Mouse (Mus musculus) brain, adult 2 months (tissue): ENCODE results near the gene Zbtb38.
"Not testable (repeated sequence)": the region's sequence is repeated elsewhere in the genome, so short reads cannot be mapped to it uniquely, and the experiment has no call there.

ENCODE experiments used
- DNase-seq: peaks from one replicate; pipeline ENCODE4 v3.0.0; 2011; ENCODE audit warnings: low read depth, low spot score

Zbtb38 gene

GRCm38 (mm10) chr9:96644840-96645239, 107.8 kb downstream of the Zbtb38 start:
- DNase-seq: peak; percentile 23

GRCm38 (mm10) chr9:96644002-96644401, 108.6 kb downstream of the Zbtb38 start:
- not testable (repeated sequence) for DNase-seq

GRCm38 (mm10) chr9:96639451-96639850, 113.2 kb downstream of the Zbtb38 start:
- no peak for DNase-seq

DNA sequence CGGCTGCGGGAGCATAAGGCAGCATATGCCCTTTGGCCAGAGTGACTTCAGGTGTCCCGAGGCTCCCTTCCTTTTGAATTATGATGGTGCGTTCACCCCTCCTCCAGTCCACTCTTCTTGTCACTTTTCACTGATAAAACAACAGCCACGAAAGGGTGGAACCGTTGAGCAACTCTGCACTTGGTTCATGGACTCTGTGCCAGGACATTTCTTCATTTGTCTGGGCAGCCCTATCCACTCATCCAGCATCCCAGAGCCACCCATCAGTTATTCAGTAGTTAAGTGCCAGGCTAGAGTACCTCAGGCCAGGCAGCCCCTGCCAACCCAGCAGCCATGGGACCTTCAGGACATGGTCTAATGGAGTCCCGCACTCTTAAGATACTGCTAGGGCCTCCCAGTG, 114.1 kb downstream of the Zbtb38 start:
- no peak for DNase-seq

DNA sequence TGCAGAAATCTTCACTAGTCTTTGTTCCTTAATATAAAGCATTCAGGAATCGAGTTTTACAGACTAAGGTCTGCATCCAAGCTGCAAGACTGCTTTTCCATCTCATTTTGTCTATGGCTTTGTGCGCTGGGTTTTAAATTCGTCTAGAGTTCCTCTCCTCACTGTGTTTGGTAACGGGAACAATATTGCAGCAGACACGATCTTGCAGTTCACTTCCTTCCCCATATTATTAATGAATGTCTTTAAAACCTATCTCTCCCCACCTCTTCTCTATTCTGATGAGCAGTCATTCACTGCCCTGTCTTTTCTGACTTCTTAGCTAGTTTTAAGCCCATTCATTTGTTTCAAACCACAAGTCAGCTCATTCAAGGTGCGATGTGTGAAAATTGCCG, 115.5 kb downstream of the Zbtb38 start:
- DNase-seq: no peak

GRCm38 (mm10) chr9:96636423-96637156, 116.0 kb downstream of the Zbtb38 start:
- no peak for DNase-seq

DNA sequence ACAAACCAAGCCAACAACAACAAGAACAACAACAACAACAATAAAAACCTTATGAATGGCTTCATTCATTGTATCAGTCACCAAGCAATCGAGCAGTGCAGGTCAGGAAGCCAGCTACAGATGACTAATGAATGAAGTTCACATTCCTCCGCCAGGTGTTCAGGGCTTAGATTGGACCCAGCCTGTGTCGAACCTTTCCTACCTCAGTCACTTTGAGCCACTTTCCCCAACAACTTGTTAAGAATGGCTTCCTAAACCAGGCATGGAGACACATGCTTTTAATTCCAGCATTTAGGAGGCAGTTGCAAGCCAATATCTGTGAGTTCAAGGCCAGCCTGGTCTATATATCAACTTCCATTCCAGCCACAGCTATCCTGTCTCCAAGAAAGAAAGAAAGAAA, 116.7 kb downstream of the Zbtb38 start:
- no peak for DNase-seq

GRCm38 (mm10) chr9:96635176-96635575, 117.5 kb downstream of the Zbtb38 start:
- DNase-seq: no peak

DNA sequence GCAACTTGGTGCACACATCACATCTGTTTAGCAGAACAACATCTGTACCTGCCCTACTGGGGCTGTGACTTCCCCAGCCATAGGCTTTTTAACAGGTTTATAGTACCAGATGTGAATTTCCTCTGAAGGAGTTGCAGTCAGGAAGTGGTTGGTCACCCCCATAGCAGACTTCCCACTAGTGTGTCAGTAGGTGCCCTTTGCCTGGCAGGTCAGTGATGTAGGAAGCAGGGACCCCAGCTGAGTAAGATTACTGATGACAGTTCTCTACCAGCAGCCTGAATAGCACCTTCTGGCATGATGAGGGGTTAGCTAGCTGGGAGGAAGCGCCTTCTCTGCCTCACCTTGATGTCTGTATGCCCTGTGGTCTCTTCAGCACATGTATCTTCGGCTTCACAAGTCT, 118.9 kb downstream of the Zbtb38 start:
- DNase-seq: no peak
